Mouse (Mus musculus) kidney, adult 2 months (tissue): ENCODE results near the gene Dagla.

Experiments
- CTCF ChIP-seq: fragments of 200-500 bp; conservative IDR thresholded peaks from 2 replicates; pipeline ENCODE4 v1.5.1; 2011; ENCODE audit warnings: low read depth, mild to moderate bottlenecking, control low read depth, low read length, moderate library complexity, mixed read lengths; ENCODE audit not compliant: insufficient read depth, insufficient read length
- POLR2A ChIP-seq: fragments of 200-500 bp; IDR thresholded peaks from one replicate; pipeline ENCODE4 v1.6.1; 2011; ENCODE audit warnings: low read depth, low read length, control low read depth

- TF ChIP-seq POLR2A (no peak), CTCF (no peak)
These were observed 16.3 kb downstream of the Dagla start for GRCm38 (mm10) chr19:10288125-10289040.
